Mouse (Mus musculus): ENCODE data around the gene Rnf25. TPM values are rescaled to one million over a fixed set of nuclear protein-coding genes. Genes with fewer than 3 reads are reported as not detected.

Rnf25 gene
- polyA plus RNA-seq, 1 experiment from 2014 or later: 26.9 TPM

GRCm38 (mm10) chr1:74584616-74585398, 16.4 kb downstream of the Rnf25 start:
- TF ChIP-seq EP300 (IDR thresholded peaks at IDR 0.05) (no peak), CTCF (IDR thresholded peaks at IDR 0.05) (no peak)
- H3K4me1 ChIP-seq (ENCODE audit: insufficient read depth, low read depth, low read length): peaks cover 5% of the 10 kb centered on the region; the same call in 1 of the 2 replicates
- H3K4me2 ChIP-seq (replicated peaks; ENCODE audit: low read depth, low read length): no peak overlapping the region
- ATAC-seq (no peak), DNase-seq (ENCODE audit: low spot score) (no peak)
- 87% methylated on average over 3 of the region's 3 CpGs for WGBS
- H3K9me3 ChIP-seq (ENCODE audit: low read length): no peaks in the 10 kb centered on the region
- no peak overlapping the region for H3K27ac ChIP-seq (ENCODE audit: low read length)
- H3K27me3 ChIP-seq (replicated peaks; ENCODE audit: insufficient read depth, low read length): no peaks in the 10 kb centered on the region
- H3K36me3 ChIP-seq (ENCODE audit: insufficient read depth, low read length): peaks cover 5% of the 10 kb centered on the region; the same call in 1 of the 2 replicates
- no peak overlapping the region for H3K4me3 ChIP-seq (ENCODE audit: low read depth, low read length)
- H3K9ac ChIP-seq (replicated peaks; ENCODE audit: low read depth): no peak overlapping the region

- no peak for ATAC-seq
- H3K9me3 ChIP-seq (ENCODE audit: low read length): no peaks in the 10 kb centered on the region
- H3K27me3 ChIP-seq (replicated peaks; ENCODE audit: insufficient read depth, low read length): no peaks in the 10 kb centered on the region
- no peak overlapping the region for H3K27ac ChIP-seq (ENCODE audit: low read length)
- H3K4me1 ChIP-seq (ENCODE audit: insufficient read depth, low read depth, low read length): peaks cover 5% of the 10 kb centered on the region; the same call in 1 of the 2 replicates
- no peak for TF ChIP-seq EP300 (IDR thresholded peaks at IDR 0.05)
- no peak for TF ChIP-seq CTCF (IDR thresholded peaks at IDR 0.05)
- H3K36me3 ChIP-seq (ENCODE audit: insufficient read depth, low read length): peaks cover 20% of the 10 kb centered on the region; the same call in 1 of the 2 replicates
- DNase-seq (ENCODE audit: low spot score): no peak
- H3K9ac ChIP-seq (replicated peaks; ENCODE audit: low read depth): no peak overlapping the region
- 85% methylated on average over 3 of the region's 3 CpGs for WGBS
- H3K4me3 ChIP-seq (ENCODE audit: low read depth, low read length): no peak overlapping the region
- H3K4me2 ChIP-seq (replicated peaks; ENCODE audit: low read depth, low read length): no peak overlapping the region
These were observed 18.6 kb downstream of the Rnf25 start for GRCm38 (mm10) chr1:74582621-74583020.

GRCm38 (mm10) chr1:74569739-74570719, 31.2 kb downstream of the Rnf25 start:
- TF ChIP-seq CTCF (IDR thresholded peaks at IDR 0.05) (peak; percentile 22; the same call in 1 of the 2 replicates), EP300 (IDR thresholded peaks at IDR 0.05) (no peak)
- 90% methylated on average over 29 of the region's 29 CpGs for WGBS
- no peak overlapping the region for H3K4me2 ChIP-seq (replicated peaks; ENCODE audit: low read depth, low read length)
- H3K4me3 ChIP-seq (ENCODE audit: low read depth, low read length): no peak overlapping the region
- no peak for DNase-seq (ENCODE audit: low spot score)
- H3K27me3 ChIP-seq (replicated peaks; ENCODE audit: insufficient read depth, low read length): no peaks in the 10 kb centered on the region
- no peak overlapping the region for H3K9ac ChIP-seq (replicated peaks; ENCODE audit: low read depth)
- no peak overlapping the region for H3K27ac ChIP-seq (ENCODE audit: low read length)
- ATAC-seq: no peak
- H3K4me1 ChIP-seq (ENCODE audit: insufficient read depth, low read depth, low read length): no peaks in the 10 kb centered on the region
- H3K36me3 ChIP-seq (ENCODE audit: insufficient read depth, low read length): peaks cover 63% of the 10 kb centered on the region
- no peaks in the 10 kb centered on the region for H3K9me3 ChIP-seq (ENCODE audit: low read length)

GRCm38 (mm10) chr1:74565834-74566233, 35.4 kb downstream of the Rnf25 start:
- Histone ChIP-seq H3K9me3 (ENCODE audit: low read length) (no peaks in the 10 kb centered on the region), H3K27me3 (replicated peaks; ENCODE audit: insufficient read depth, low read length) (no peaks in the 10 kb centered on the region), H3K36me3 (ENCODE audit: insufficient read depth, low read length) (peaks cover 33% of the 10 kb centered on the region), H3K4me1 (ENCODE audit: insufficient read depth, low read depth, low read length) (no peaks in the 10 kb centered on the region), H3K4me2 (replicated peaks; ENCODE audit: low read depth, low read length) (no peak overlapping the region), H3K27ac (ENCODE audit: low read length) (no peak overlapping the region), H3K4me3 (ENCODE audit: low read depth, low read length) (no peak overlapping the region), H3K9ac (replicated peaks; ENCODE audit: low read depth) (no peak overlapping the region)
- ATAC-seq: no peak
- WGBS: 91% methylated on average over 6 of the region's 6 CpGs
- DNase-seq (ENCODE audit: low spot score): no peak
- TF ChIP-seq EP300 (IDR thresholded peaks at IDR 0.05) (no peak), CTCF (IDR thresholded peaks at IDR 0.05) (no peak)

GRCm38 (mm10) chr1:74559061-74559460, 42.1 kb downstream of the Rnf25 start:
- H3K27ac ChIP-seq (ENCODE audit: low read length): no peak overlapping the region
- 78% methylated on average over 5 of the region's 5 CpGs for WGBS

GRCm38 (mm10) chr1:74544184-74544583, 57.0 kb downstream of the Rnf25 start, which contains the start of gene Usp37:
Gene Usp37 (minus strand): TSS chr1:74544284.
- H3K4me3 ChIP-seq (ENCODE audit: low read depth, low read length): no peak within 1 kb of the TSS
- DNase-seq (ENCODE audit: low spot score) (no peak), ATAC-seq (no peak)
- 0 out of 2 replicates have a peak within 1 kb of the TSS, but pooled peaks have one; percentile 22 for H3K4me2 ChIP-seq (replicated peaks; ENCODE audit: low read depth, low read length)
- no peaks in the 10 kb centered on the region for H3K36me3 ChIP-seq (ENCODE audit: insufficient read depth, low read length)
- no peaks in the 10 kb centered on the region for H3K27me3 ChIP-seq (replicated peaks; ENCODE audit: insufficient read depth, low read length)
- H3K9me3 ChIP-seq (ENCODE audit: low read length): no peaks in the 10 kb centered on the region
- no peak within 1 kb of the TSS for H3K27ac ChIP-seq (ENCODE audit: low read length)
- 59% methylated on average over 4 of the region's 4 CpGs for WGBS
- H3K9ac ChIP-seq (replicated peaks; ENCODE audit: low read depth): no peak within 1 kb of the TSS
- TF ChIP-seq CTCF (IDR thresholded peaks at IDR 0.05): no peak
- TF ChIP-seq EP300 (IDR thresholded peaks at IDR 0.05): no peak
- no peaks in the 10 kb centered on the region for H3K4me1 ChIP-seq (ENCODE audit: insufficient read depth, low read depth, low read length)

More at GRCm38 (mm10) chr1:74559061-74559460, 42.1 kb downstream of the Rnf25 start:
- no peak overlapping the region for H3K9ac ChIP-seq (replicated peaks; ENCODE audit: low read depth)
- H3K36me3 ChIP-seq (ENCODE audit: insufficient read depth, low read length): no peaks in the 10 kb centered on the region
- H3K27me3 ChIP-seq (replicated peaks; ENCODE audit: insufficient read depth, low read length): no peaks in the 10 kb centered on the region
- H3K9me3 ChIP-seq (ENCODE audit: low read length): no peaks in the 10 kb centered on the region
- H3K4me3 ChIP-seq (ENCODE audit: low read depth, low read length): no peak overlapping the region
- no peak overlapping the region for H3K4me2 ChIP-seq (replicated peaks; ENCODE audit: low read depth, low read length)
- TF ChIP-seq CTCF (IDR thresholded peaks at IDR 0.05): no peak
- no peak for TF ChIP-seq EP300 (IDR thresholded peaks at IDR 0.05)
- ATAC-seq (no peak), DNase-seq (ENCODE audit: low spot score) (no peak)
- no peaks in the 10 kb centered on the region for H3K4me1 ChIP-seq (ENCODE audit: insufficient read depth, low read depth, low read length)

Small RNA genes within 50 kb of the gene (microRNA-seq; reads per million reads assigned to microRNA genes)
- gene Gm25035: not detected

Other genes starting within 250 kb of the Rnf25 start
- 3.4 and 5.1 TPM in 2 replicates for gene Catip, start 239.3 kb downstream of the Rnf25 start, polyA plus RNA-seq (2015; fragmentation: Nextera tagmentation; extraction: Ambion mirVana)
- 4.6 and 4.8 TPM in 2 replicates for gene Slc11a1, start 226.2 kb downstream of the Rnf25 start, polyA plus RNA-seq (2015; fragmentation: Nextera tagmentation; extraction: Ambion mirVana)
- gene Ctdsp1, start 209.9 kb downstream of the Rnf25 start, polyA plus RNA-seq (2015; fragmentation: Nextera tagmentation; extraction: Ambion mirVana): 72.5 and 75.0 TPM in 2 replicates
- gene Vil1, start 192.0 kb downstream of the Rnf25 start, polyA plus RNA-seq (2015; fragmentation: Nextera tagmentation; extraction: Ambion mirVana): 0.75 and 1.3 TPM in 2 replicates
- 20.0 and 20.9 TPM in 2 replicates for gene Cnot9, start 95.3 kb downstream of the Rnf25 start, polyA plus RNA-seq (2015; fragmentation: Nextera tagmentation; extraction: Ambion mirVana)
- 0.27 and 0.90 TPM in 2 replicates for gene Plcd4, start 58.5 kb downstream of the Rnf25 start, polyA plus RNA-seq (2015; fragmentation: Nextera tagmentation; extraction: Ambion mirVana)
- gene Usp37, start 57.1 kb downstream of the Rnf25 start, polyA plus RNA-seq (2015; fragmentation: Nextera tagmentation; extraction: Ambion mirVana): 9.1 and 9.8 TPM in 2 replicates
- 2.7 and 3.1 TPM in 2 replicates for gene Zfp142, start 13.2 kb downstream of the Rnf25 start, polyA plus RNA-seq (2015; fragmentation: Nextera tagmentation; extraction: Ambion mirVana)
- gene Bcs1l, start 13.1 kb downstream of the Rnf25 start, polyA plus RNA-seq (2015; fragmentation: Nextera tagmentation; extraction: Ambion mirVana): 7.1 and 8.3 TPM in 2 replicates
- 12.5 and 16.3 TPM in 2 replicates for gene Stk36, start within 50 bp of the Rnf25 start, polyA plus RNA-seq (2015; fragmentation: Nextera tagmentation; extraction: Ambion mirVana)
- 4.2 and 4.7 TPM in 2 replicates for gene Ttll4, start 60.3 kb upstream of the Rnf25 start, polyA plus RNA-seq (2015; fragmentation: Nextera tagmentation; extraction: Ambion mirVana)
- gene Cyp27a1, start 112.2 kb upstream of the Rnf25 start, polyA plus RNA-seq (2015; fragmentation: Nextera tagmentation; extraction: Ambion mirVana): 5.2 and 5.4 TPM in 2 replicates
- gene Prkag3, start 147.8 kb upstream of the Rnf25 start, polyA plus RNA-seq (2015; fragmentation: Nextera tagmentation; extraction: Ambion mirVana): 2.6 and 4.6 TPM in 2 replicates
- gene Wnt6, start 170.5 kb upstream of the Rnf25 start, polyA plus RNA-seq (2015; fragmentation: Nextera tagmentation; extraction: Ambion mirVana): 0.36 and 0.50 TPM in 2 replicates
- gene Wnt10a, start 190.1 kb upstream of the Rnf25 start, polyA plus RNA-seq (2015; fragmentation: Nextera tagmentation; extraction: Ambion mirVana): not detected in 2 replicates